Mouse (Mus musculus): Measurements from ENCODE around the gene L3mbtl1. TPM values are rescaled to one million over a fixed set of nuclear protein-coding genes. Genes with fewer than 3 reads are reported as not detected.

L3mbtl1 gene
- polyA plus RNA-seq, 1 experiment, result 0.01 TPM

GRCm38 (mm10) chr2:162908052-162908491 lies 35.2 kb upstream of the L3mbtl1 start:
- Histone ChIP-seq H3ac (ENCODE audit: control insufficient read depth, insufficient read length, low read depth) (no peak overlapping the region), H3K4me3 (ENCODE audit: insufficient read depth, poor library complexity, severe bottlenecking) (no peak overlapping the region), H3K79me3 (ENCODE audit: low read depth) (no peaks in the 10 kb centered on the region), H3K79me2 (ENCODE audit: control insufficient read depth, insufficient read depth) (no peaks in the 10 kb centered on the region), H3K36me3 (ENCODE audit: control insufficient read depth, insufficient read depth) (no peaks in the 10 kb centered on the region), H3K27me3 (ENCODE audit: control insufficient read depth, insufficient read depth, insufficient read length) (peaks cover 26% of the 10 kb centered on the region)
- TF ChIP-seq CEBPB (IDR thresholded peaks at IDR 0.05; ENCODE audit: low read depth) (no peak), MYOD1 (IDR thresholded peaks at IDR 0.05; ENCODE audit: control insufficient read depth, insufficient read length, low read depth) (no peak), USF1 (IDR thresholded peaks at IDR 0.05; ENCODE audit: low read depth) (no peak)

GRCm38 (mm10) chr2:162914040-162914439 lies 29.2 kb upstream of the L3mbtl1 start:
- TF ChIP-seq CEBPB (IDR thresholded peaks at IDR 0.05; ENCODE audit: low read depth), result no peak
- Histone ChIP-seq H3K4me3 (ENCODE audit: insufficient read depth, poor library complexity, severe bottlenecking) (no peak overlapping the region), H3K36me3 (ENCODE audit: control insufficient read depth, insufficient read depth) (no peaks in the 10 kb centered on the region), H3K79me2 (ENCODE audit: control insufficient read depth, insufficient read depth) (no peaks in the 10 kb centered on the region), H3ac (ENCODE audit: control insufficient read depth, insufficient read length, low read depth) (no peak overlapping the region), H3K79me3 (ENCODE audit: low read depth) (no peaks in the 10 kb centered on the region), H3K27me3 (ENCODE audit: control insufficient read depth, insufficient read depth, insufficient read length) (peaks cover 34% of the 10 kb centered on the region)

- H3ac ChIP-seq (ENCODE audit: control insufficient read depth, insufficient read length, low read depth), result no peak overlapping the region
- no peaks in the 10 kb centered on the region for H3K79me3 ChIP-seq (ENCODE audit: low read depth)
- H3K27me3 ChIP-seq (ENCODE audit: control insufficient read depth, insufficient read depth, insufficient read length), result peaks cover 34% of the 10 kb centered on the region
- no peak overlapping the region for H3K4me3 ChIP-seq (ENCODE audit: insufficient read depth, poor library complexity, severe bottlenecking)
- no peak for TF ChIP-seq MYOD1 (IDR thresholded peaks at IDR 0.05; ENCODE audit: control insufficient read depth, insufficient read length, low read depth)
- TF ChIP-seq MAX (IDR thresholded peaks at IDR 0.05), result no peak
- peak; percentile 1 for TF ChIP-seq CTCF (IDR thresholded peaks at IDR 0.05; ENCODE audit: control insufficient read depth, insufficient read depth, insufficient read length)
- no peaks in the 10 kb centered on the region for H3K36me3 ChIP-seq (ENCODE audit: control insufficient read depth, insufficient read depth)
- no peaks in the 10 kb centered on the region for H3K79me2 ChIP-seq (ENCODE audit: control insufficient read depth, insufficient read depth)
Measured at GRCm38 (mm10) chr2:162914519-162914918, 28.8 kb upstream of the L3mbtl1 start.

GRCm38 (mm10) chr2:162919926-162920325 lies 23.3 kb upstream of the L3mbtl1 start:
- Histone ChIP-seq H3K4me3 (ENCODE audit: insufficient read depth, poor library complexity, severe bottlenecking) (no peak overlapping the region), H3ac (ENCODE audit: control insufficient read depth, insufficient read length, low read depth) (no peak overlapping the region), H3K79me2 (ENCODE audit: control insufficient read depth, insufficient read depth) (no peaks in the 10 kb centered on the region), H3K36me3 (ENCODE audit: control insufficient read depth, insufficient read depth) (no peaks in the 10 kb centered on the region), H3K27me3 (ENCODE audit: control insufficient read depth, insufficient read depth, insufficient read length) (peaks cover 22% of the 10 kb centered on the region), H3K79me3 (ENCODE audit: low read depth) (no peaks in the 10 kb centered on the region)
- TF ChIP-seq MYOD1 (IDR thresholded peaks at IDR 0.05; ENCODE audit: control insufficient read depth, insufficient read length, low read depth) (no peak), MAX (IDR thresholded peaks at IDR 0.05) (no peak), CEBPB (IDR thresholded peaks at IDR 0.05; ENCODE audit: low read depth) (no peak), MYOG (IDR thresholded peaks at IDR 0.05; ENCODE audit: control insufficient read depth, extremely low read depth, insufficient read length) (no peak), USF1 (IDR thresholded peaks at IDR 0.05; ENCODE audit: low read depth) (no peak), FOSL1 (IDR thresholded peaks at IDR 0.05; ENCODE audit: insufficient read depth, low read length, poor library complexity, severe bottlenecking) (no peak), CTCF (IDR thresholded peaks at IDR 0.05; ENCODE audit: control insufficient read depth, insufficient read depth, insufficient read length) (no peak)

- H3K79me2 ChIP-seq (ENCODE audit: control insufficient read depth, insufficient read depth), result no peaks in the 10 kb centered on the region
- peaks cover 9% of the 10 kb centered on the region for H3K27me3 ChIP-seq (ENCODE audit: control insufficient read depth, insufficient read depth, insufficient read length)
- H3K79me3 ChIP-seq (ENCODE audit: low read depth), result no peaks in the 10 kb centered on the region
- H3K36me3 ChIP-seq (ENCODE audit: control insufficient read depth, insufficient read depth), result no peaks in the 10 kb centered on the region
- H3ac ChIP-seq (ENCODE audit: control insufficient read depth, insufficient read length, low read depth), result no peak overlapping the region
- no peak for TF ChIP-seq CEBPB (IDR thresholded peaks at IDR 0.05; ENCODE audit: low read depth)
- no peak for TF ChIP-seq FOSL1 (IDR thresholded peaks at IDR 0.05; ENCODE audit: insufficient read depth, low read length, poor library complexity, severe bottlenecking)
- no peak for TF ChIP-seq MYOD1 (IDR thresholded peaks at IDR 0.05; ENCODE audit: control insufficient read depth, insufficient read length, low read depth)
- TF ChIP-seq MYOG (IDR thresholded peaks at IDR 0.05; ENCODE audit: control insufficient read depth, extremely low read depth, insufficient read length), result no peak
- TF ChIP-seq USF1 (IDR thresholded peaks at IDR 0.05; ENCODE audit: low read depth), result no peak
- peak; percentile 27 for TF ChIP-seq CTCF (IDR thresholded peaks at IDR 0.05; ENCODE audit: control insufficient read depth, insufficient read depth, insufficient read length)
- TF ChIP-seq MAX (IDR thresholded peaks at IDR 0.05), result no peak
- no peak overlapping the region for H3K4me3 ChIP-seq (ENCODE audit: insufficient read depth, poor library complexity, severe bottlenecking)
Measured at GRCm38 (mm10) chr2:162922183-162922582, 21.1 kb upstream of the L3mbtl1 start.

- Histone ChIP-seq H3K79me2 (ENCODE audit: control insufficient read depth, insufficient read depth) (no peaks in the 10 kb centered on the region), H3K36me3 (ENCODE audit: control insufficient read depth, insufficient read depth) (no peaks in the 10 kb centered on the region), H3K27me3 (ENCODE audit: control insufficient read depth, insufficient read depth, insufficient read length) (peaks cover 9% of the 10 kb centered on the region), H3ac (ENCODE audit: control insufficient read depth, insufficient read length, low read depth) (no peak overlapping the region), H3K4me3 (ENCODE audit: insufficient read depth, poor library complexity, severe bottlenecking) (no peak overlapping the region), H3K79me3 (ENCODE audit: low read depth) (no peaks in the 10 kb centered on the region)
- TF ChIP-seq MYOD1 (IDR thresholded peaks at IDR 0.05; ENCODE audit: control insufficient read depth, insufficient read length, low read depth) (no peak), USF1 (IDR thresholded peaks at IDR 0.05; ENCODE audit: low read depth) (no peak), MYOG (IDR thresholded peaks at IDR 0.05; ENCODE audit: control insufficient read depth, extremely low read depth, insufficient read length) (no peak)
Measured at GRCm38 (mm10) chr2:162922834-162923233, 20.4 kb upstream of the L3mbtl1 start.

Measured in C2C12 (cell line).